Mouse (Mus musculus) heart, postnatal 0 days (tissue): Measurements from ENCODE around the gene 1700020A23Rik. TPM values are rescaled to one million over a fixed set of nuclear protein-coding genes. Genes with fewer than 3 reads are reported as not detected.

ENCODE experiments used
- ATAC-seq: fragments of 200-750 bp; cut with Nextera tagmentation; 2 replicates; pipeline ENCODE4 v1.8.0; 2017; ENCODE audit warnings: low read depth, moderate number of reproducible peaks, moderate library complexity; ENCODE audit not compliant: insufficient read depth
- DNase-seq: peaks from one replicate; pipeline ENCODE4 v3.0.0-alpha.2; 2016; ENCODE audit warnings: low spot score
- H3K27ac ChIP-seq: fragments of 300-500 bp; sonication (generic); 2 replicates; pipeline ENCODE4 v1.5.1; 2014; ENCODE audit warnings: low read depth, mild to moderate bottlenecking
- H3K27me3 ChIP-seq: fragments of 300-500 bp; sonication (generic); 2 replicates; pipeline ENCODE4 v1.6.1; 2014; ENCODE audit warnings: low read length, mixed read lengths; ENCODE audit not compliant: control insufficient read depth, insufficient read depth
- H3K36me3 ChIP-seq: fragments of 300-500 bp; sonication (generic); replicated peaks from 2 replicates; pipeline ENCODE4 v1.6.1; 2014; ENCODE audit warnings: low read length, mixed read lengths; ENCODE audit not compliant: control insufficient read depth, insufficient read depth
- H3K4me1 ChIP-seq: fragments of 300-500 bp; sonication (generic); 2 replicates; pipeline ENCODE4 v1.6.1; 2014; ENCODE audit warnings: antibody characterized with exemption; ENCODE audit not compliant: control insufficient read depth, insufficient read depth
- H3K4me2 ChIP-seq: fragments of 300-500 bp; sonication (generic); 2 replicates; pipeline ENCODE4 v1.6.1; 2014; ENCODE audit warnings: low read depth, mild to moderate bottlenecking, low read length, moderate library complexity
- H3K4me3 ChIP-seq: fragments of 300-500 bp; sonication (generic); 2 replicates; pipeline ENCODE4 v1.5.1; 2014; ENCODE audit warnings: low read depth, low read length
- H3K9ac ChIP-seq: fragments of 300-500 bp; sonication (generic); replicated peaks from 2 replicates; pipeline ENCODE4 v1.6.1; 2014; ENCODE audit warnings: low read depth, low read length, mixed read lengths
- H3K9me3 ChIP-seq: fragments of 300-500 bp; sonication (generic); replicated peaks from 2 replicates; pipeline ENCODE4 v1.6.1; 2016; ENCODE audit warnings: low read length; ENCODE audit not compliant: control insufficient read depth
- CTCF ChIP-seq: IDR thresholded peaks from 2 replicates; pipeline ENCODE4 v1.5.1; 2016; ENCODE audit warnings: antibody characterized with exemption, control low read depth, low read depth
- EP300 ChIP-seq: IDR thresholded peaks from 2 replicates; pipeline ENCODE4 v1.6.1; 2016; ENCODE audit warnings: antibody characterized with exemption, low read depth
- WGBS: fragments of 180-500 bp; shearing (Covaris S2); extraction: QIAGEN DNeasy Blood & Tissue Kit; methylation state at CpG from one replicate; pipeline ENCODE4 v1.1.7; 2014; 5-methylcytosine and 5-hydroxymethylcytosine counted together
- polyA plus RNA-seq: library from polyadenylated mRNA; unstranded; fragments of >200 nt; fragmentation: Nextera tagmentation; extraction: Ambion mirVana; gene quantifications from 2 replicates; pipeline ENCODE4 v1.2.1, GENCODE M21; 2015
- total RNA-seq: library from RNA; depleted of rRNA; stranded (reverse); fragments of >200 nt; gene quantifications from 2 replicates; pipeline ENCODE4 v1.2.3, GENCODE M21; 2014; ENCODE audit warnings: low replicate concordance

The 1700020A23Rik gene
- total and polyA plus RNA-seq, 2 experiments from 2014 or later, result not detected

DNA sequence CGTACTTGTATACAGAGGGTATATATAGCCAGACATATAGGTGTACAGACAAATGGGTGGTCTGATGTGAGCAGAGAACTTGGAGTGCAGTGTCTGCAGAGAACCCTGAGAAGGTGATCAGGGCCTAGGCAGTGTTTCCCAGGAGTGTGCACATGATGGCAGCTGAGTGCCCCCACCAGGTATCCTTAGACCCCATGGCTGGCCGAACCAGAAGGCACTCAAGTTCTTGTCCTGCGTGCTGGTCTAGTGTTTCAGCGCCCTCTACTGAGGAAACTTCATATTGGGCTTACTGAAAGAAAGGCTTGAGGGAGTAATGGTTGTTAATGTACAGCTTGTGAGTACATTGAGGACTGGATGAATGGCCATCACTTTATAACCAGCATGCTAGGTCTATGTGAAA is 28.1 kb downstream of the 1700020A23Rik start:
- 23% methylated on average over 4 of the region's 4 CpGs for WGBS
- no peak for DNase-seq

DNA sequence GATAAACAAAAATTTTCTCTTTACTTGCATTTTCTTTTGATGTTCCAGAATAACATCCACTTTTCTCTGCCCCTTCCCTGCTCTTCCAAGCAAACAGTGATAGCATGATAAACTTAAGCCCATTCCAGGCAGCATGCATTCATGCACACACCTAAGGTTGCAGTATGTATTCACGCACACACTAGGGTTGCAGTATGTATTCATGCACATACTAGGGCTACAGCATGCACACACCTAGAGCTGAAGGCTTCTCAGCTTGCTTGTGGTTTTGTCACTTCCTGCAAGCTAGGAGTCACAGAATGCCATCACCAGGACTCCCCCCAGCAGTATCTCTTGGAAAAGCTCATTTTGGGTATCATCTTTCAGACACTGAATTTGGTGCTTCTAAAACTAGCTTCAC is 31.7 kb downstream of the 1700020A23Rik start:
- 88% methylated on average over 1 of the region's 1 CpGs for WGBS
- no peak overlapping the region for H3K27ac ChIP-seq
- no peak overlapping the region for H3K4me2 ChIP-seq
- no peaks in the 10 kb centered on the region for H3K27me3 ChIP-seq
- no peaks in the 10 kb centered on the region for H3K9me3 ChIP-seq
- ATAC-seq (no peak), DNase-seq (no peak)
- peaks cover 43% of the 10 kb centered on the region for H3K36me3 ChIP-seq
- H3K9ac ChIP-seq, result no peak overlapping the region
- no peak overlapping the region for H3K4me3 ChIP-seq
- no peak for TF ChIP-seq EP300
- TF ChIP-seq CTCF, result no peak
- H3K4me1 ChIP-seq, result no peaks in the 10 kb centered on the region

More for the DNA sequence above, 28.1 kb downstream of the 1700020A23Rik start:
- Histone ChIP-seq H3K4me1 (no peaks in the 10 kb centered on the region), H3K27me3 (no peaks in the 10 kb centered on the region), H3K36me3 (peaks cover 9% of the 10 kb centered on the region), H3K4me3 (no peak overlapping the region), H3K9me3 (no peaks in the 10 kb centered on the region), H3K4me2 (no peak overlapping the region), H3K9ac (no peak overlapping the region), H3K27ac (no peak overlapping the region)
- TF ChIP-seq EP300 (no peak), CTCF (peak; percentile 66)
- no peak for ATAC-seq

DNA sequence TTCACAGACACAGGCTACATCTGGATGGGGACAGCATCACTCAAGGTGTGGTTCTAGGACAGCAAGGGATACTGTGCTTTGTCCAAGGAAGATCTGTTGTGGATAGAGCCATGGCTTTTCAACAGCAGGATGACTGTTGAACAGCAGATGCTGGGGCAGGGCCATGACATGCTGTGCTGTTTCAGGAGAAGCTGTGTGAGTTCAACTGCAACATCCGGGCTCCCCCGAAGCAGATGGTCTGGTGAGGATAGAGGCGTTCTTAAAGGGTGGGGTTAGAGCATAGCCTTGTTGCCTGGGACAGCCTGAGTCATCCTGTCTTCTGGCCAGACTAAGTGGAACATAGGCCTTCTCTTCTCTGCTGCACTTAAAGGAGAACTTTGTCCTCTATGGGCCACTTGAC is 33.8 kb downstream of the 1700020A23Rik start:
- peaks cover 64% of the 10 kb centered on the region for H3K36me3 ChIP-seq

DNA sequence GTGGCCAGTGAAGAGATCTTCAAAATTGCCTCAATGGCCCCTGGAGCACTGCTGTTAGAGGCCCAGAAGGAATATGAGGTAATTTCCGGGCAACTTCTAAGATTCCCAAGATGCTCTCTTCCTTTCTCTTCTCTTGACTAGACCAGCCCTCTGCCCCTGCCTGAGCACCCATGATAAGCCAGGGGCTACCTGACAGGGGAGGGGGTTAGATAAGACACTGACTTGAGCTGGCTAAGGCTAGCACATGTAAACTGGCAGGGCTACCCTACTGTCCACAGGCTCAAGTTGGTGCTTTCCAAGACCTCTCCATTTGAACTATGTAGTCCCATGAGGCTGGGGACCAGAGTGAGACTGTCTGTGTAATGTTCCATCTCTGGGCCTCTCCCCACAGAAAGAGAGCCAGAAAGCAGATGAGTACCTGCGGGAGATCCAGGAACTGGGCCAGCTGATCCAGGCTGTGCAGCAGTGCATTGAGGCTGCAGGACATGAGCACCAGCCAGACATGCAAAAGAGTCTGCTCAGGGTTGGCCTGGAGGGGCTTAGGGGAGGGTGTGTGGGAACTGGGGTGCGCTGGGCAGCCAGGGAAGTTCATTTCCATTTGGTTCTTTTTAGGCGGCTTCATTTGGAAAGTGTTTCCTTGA is 34.9 kb downstream of the 1700020A23Rik start:
- peaks cover 71% of the 10 kb centered on the region for H3K36me3 ChIP-seq
- no peak for ATAC-seq
- TF ChIP-seq EP300, result no peak
- H3K4me3 ChIP-seq, result no peak overlapping the region
- no peak for DNase-seq
- H3K27me3 ChIP-seq, result no peaks in the 10 kb centered on the region
- 83% methylated on average over 4 of the region's 4 CpGs for WGBS
- no peaks in the 10 kb centered on the region for H3K9me3 ChIP-seq
- H3K9ac ChIP-seq, result no peak overlapping the region
- H3K4me2 ChIP-seq, result no peak overlapping the region
- H3K27ac ChIP-seq, result no peak overlapping the region
- no peaks in the 10 kb centered on the region for H3K4me1 ChIP-seq

More for the DNA sequence above, 33.8 kb downstream of the 1700020A23Rik start:
- Histone ChIP-seq H3K9ac (no peak overlapping the region), H3K4me3 (no peak overlapping the region), H3K9me3 (no peaks in the 10 kb centered on the region), H3K27ac (no peak overlapping the region), H3K4me1 (no peaks in the 10 kb centered on the region), H3K4me2 (no peak overlapping the region), H3K27me3 (no peaks in the 10 kb centered on the region)
- TF ChIP-seq EP300 (no peak), CTCF (no peak)
- DNase-seq (no peak), ATAC-seq (no peak)
- WGBS, result 91% methylated on average over 3 of the region's 3 CpGs

DNA sequence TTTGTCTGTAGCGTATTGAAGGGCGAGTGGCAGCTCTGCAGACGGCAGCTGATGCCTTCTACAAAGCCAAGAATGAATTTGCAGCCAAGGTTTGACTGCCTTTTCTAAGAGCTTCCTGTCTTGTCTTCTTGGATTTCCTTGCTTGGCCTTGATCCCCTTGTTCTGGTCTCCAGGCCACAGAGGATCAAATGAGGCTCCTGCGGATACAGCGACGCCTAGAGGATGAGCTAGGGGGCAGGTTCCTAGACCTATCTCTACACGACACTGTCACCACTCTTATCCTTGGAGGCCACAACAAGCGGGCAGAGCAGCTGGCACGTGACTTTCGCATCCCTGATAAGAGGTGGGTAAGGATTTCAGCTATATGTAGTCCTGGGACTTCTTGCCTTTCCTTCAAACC is 37.1 kb downstream of the 1700020A23Rik start:
- DNase-seq (no peak), ATAC-seq (no peak)
- H3K27me3 ChIP-seq, result no peaks in the 10 kb centered on the region
- H3K4me2 ChIP-seq, result no peak overlapping the region
- no peaks in the 10 kb centered on the region for H3K9me3 ChIP-seq
- H3K4me3 ChIP-seq, result no peak overlapping the region
- H3K36me3 ChIP-seq, result peaks cover 71% of the 10 kb centered on the region
- H3K9ac ChIP-seq, result no peak overlapping the region
- H3K4me1 ChIP-seq, result no peaks in the 10 kb centered on the region
- TF ChIP-seq CTCF, result no peak
- no peak for TF ChIP-seq EP300
- WGBS, result 77% methylated on average over 10 of the region's 10 CpGs
- no peak overlapping the region for H3K27ac ChIP-seq

DNA sequence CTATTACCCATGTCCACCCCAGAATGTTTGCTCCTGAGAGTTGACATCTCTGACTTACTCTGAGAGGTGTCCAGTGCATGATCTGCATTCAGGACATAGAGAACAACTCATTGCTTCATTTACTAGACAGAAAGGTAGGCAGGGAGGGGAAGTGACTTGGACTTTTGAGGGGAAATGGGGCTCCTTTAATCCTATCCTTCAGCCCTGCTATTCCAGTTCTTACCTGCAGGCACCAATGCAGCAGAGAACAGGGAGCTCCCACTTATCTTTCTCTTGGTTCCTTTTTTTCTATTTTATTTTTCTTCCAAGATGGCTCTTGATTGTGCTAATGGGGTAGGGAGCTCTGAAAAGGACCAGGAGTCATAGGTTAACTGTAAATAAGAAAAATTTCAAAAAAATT is 43.4 kb downstream of the 1700020A23Rik start:
- Histone ChIP-seq H3K9me3 (no peaks in the 10 kb centered on the region), H3K27me3 (0 out of 2 replicates have a peak, but pooled peaks cover 4% of the 10 kb centered on the region), H3K4me1 (peaks cover 22% of the 10 kb centered on the region), H3K4me2 (no peak overlapping the region), H3K9ac (no peak overlapping the region), H3K4me3 (no peak overlapping the region), H3K27ac (no peak overlapping the region), H3K36me3 (peaks cover 11% of the 10 kb centered on the region)
- DNase-seq, result no peak
- no peak for TF ChIP-seq EP300
- TF ChIP-seq CTCF, result no peak
- no peak for ATAC-seq
